Mouse (Mus musculus) frontal cortex, postnatal 25 days (tissue): Measurements from ENCODE around the gene Tubg1.
"Not testable (repeated sequence)": the region's sequence is repeated elsewhere in the genome, so short reads cannot be mapped to it uniquely, and the experiment has no call there.

Experiments used
- DNase-seq, 2 experiments: peaks; one replicate each; pipeline ENCODE4 v3.0.0; 2022; ENCODE audit warnings: low spot score in 2 of 2

Gene Tubg1

DNA sequence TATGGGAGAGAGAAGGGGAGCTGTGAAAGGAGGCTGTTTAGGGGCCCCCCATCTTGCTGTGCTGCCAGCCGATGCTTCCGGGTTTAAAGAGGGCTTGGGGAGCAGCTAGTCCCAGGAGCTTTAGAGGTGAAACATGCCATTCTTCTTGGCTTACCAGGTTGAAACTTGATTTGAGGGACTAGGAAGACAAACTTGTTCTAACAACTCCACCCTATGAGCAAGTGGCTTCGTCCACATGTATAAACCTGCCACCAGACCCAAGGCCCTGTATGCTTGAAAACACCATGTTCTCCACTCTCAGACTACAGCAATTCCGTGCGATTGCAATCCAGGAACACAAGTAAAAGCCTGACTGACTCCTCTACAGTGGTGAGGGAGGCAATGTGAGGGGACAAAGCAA is 16.7 kb upstream of the Tubg1 start:
- no peak for DNase-seq

DNA sequence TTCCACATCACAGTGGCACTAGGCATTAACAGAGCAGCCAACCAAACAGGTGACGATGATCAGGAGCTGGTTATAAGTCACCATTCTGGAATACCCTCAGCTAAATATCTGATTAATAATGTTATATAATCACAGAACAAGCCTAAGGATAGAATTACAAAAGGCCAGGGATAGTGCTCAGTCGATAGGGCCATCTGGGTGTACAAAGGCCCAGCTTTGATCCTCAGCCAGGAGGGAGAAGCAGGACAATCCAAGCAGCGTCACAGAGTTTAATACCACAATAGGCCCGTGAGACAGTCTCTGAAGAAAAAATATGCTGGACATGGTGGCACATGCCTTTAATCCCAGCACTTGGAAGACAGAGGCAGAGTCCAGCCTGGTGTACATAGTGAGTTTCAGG is 10.4 kb upstream of the Tubg1 start:
- DNase-seq: no peak

DNA sequence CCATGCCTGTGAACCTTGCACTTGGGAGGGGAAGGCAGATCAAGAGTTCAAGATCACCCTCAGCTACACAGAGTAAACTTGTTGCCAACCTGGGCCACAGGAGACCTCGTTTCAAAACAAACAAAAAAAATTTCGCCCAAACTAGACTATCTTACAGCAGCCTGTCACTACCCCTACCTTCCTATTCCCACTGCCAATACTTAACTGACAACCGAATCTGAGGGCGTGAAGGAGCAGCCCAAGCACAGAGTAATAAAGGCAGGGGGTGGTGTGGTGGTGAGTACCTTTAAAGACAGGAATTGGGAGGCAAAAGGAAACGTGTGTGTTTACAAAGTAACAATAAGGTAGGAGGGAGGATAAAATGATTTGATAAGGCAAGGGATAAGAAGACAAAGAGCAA is 9.0 kb upstream of the Tubg1 start:
- no peak for DNase-seq

DNA sequence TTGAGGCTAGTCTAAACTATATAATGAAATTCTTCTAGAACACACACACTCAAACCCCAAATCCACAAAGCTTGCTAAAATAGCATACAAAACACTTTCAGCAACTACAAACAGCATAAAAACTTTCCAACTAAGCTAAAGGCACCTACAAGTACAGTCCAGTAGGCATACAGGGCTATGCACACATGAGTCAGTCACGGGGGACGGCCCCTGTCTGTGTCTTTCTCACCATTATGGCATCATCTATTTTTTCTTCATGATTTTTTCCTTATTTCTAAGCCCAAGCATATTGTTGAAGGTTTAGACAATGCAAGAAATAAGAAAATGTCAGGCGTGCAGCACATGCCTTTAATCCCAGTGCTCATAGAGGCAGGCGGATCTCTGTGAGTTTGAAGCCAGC is 8.6 kb upstream of the Tubg1 start:
- no peak for DNase-seq

- no peak for DNase-seq
Observed at GRCm38 (mm10) chr11:101112186-101112585, 7.6 kb upstream of the Tubg1 start.

GRCm38 (mm10) chr11:101115564-101115963 is 4.2 kb upstream of the Tubg1 start:
- DNase-seq: no peak

DNA sequence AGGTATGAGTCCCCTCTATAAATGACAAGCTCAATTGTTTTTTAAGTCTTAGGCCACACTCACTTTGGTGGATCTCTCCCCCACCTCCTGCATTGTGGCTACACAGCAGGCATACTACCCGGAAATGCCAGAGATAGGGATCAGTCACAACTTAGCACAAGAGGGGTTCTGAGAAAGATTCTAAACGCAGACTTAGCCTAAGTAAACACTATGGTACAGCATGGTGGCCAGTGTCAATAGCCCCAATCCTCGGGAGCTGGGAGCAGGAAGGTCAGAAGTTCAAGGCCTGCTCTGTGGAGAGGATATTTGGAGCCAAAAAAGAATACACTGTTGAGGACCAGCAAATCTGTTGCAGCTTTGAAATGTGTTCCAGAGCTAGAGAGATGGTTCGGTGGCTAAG is 1.6 kb upstream of the Tubg1 start:
- no peak for DNase-seq

GRCm38 (mm10) chr11:101119131-101119760 is 492 bp upstream of the Tubg1 start:
- DNase-seq: no peak

DNA sequence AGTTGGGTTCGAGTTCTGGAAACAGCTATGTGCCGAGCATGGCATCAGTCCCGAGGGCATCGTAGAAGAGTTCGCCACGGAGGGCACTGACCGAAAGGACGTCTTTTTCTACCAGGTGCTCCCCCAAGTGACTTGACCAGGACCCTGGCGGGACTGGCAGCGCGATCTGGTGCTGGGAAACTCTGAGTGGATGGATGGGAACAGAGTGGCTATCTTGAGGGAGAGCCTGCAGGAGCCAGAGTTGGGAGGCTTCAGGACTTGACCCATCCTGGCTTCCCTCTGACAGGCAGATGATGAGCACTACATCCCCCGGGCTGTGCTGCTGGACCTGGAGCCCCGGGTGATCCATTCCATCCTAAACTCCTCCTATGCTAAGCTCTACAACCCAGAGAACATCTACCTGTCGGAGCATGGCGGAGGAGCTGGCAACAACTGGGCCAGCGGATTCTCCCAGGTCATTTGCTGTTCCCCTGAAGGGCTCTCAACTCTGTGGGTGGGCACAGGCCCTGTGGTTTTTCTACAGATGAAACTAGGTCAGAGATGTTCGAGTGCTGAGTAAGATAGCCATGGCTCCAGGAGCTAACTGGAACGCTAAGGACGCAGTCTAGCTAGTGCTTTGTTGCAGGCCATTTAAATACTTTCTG is 929 bp downstream of the Tubg1 start:
- no peak for DNase-seq

DNA sequence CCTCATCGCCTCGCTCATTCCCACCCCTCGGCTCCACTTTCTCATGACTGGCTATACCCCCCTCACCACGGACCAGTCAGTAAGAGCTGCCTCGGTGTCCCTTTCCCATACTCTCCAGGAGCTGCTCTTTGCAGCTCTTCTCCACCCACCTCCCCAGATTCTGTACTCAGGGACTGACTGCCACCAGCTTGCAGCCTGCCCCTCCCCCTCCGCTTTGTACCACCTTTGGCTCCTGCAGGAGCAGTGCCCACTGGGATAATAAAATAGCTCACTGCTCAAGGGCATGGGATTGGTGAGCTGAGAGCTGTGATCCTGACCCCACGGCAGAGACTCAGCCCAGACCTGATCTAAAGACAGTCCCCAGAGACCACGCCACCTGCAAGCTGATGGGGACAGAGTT is 4.8 kb downstream of the Tubg1 start:
- not testable (repeated sequence) for DNase-seq

DNA sequence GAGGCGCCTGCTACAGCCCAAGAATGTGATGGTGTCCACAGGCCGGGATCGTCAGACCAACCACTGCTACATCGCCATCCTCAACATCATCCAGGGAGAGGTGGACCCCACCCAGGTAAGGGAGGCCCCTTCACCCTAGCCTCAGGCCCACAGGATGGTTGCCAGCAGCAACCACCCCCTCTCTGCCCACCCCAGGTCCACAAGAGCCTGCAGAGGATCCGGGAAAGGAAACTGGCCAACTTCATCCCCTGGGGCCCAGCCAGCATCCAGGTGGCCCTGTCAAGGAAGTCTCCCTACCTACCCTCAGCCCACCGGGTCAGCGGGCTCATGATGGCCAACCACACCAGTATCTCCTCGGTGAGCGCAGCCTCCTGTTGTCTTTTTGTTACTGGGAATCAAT is 5.3 kb downstream of the Tubg1 start:
- DNase-seq: not testable (repeated sequence)

GRCm38 (mm10) chr11:101127075-101127474 is 7.3 kb downstream of the Tubg1 start:
- no peak for DNase-seq

DNA sequence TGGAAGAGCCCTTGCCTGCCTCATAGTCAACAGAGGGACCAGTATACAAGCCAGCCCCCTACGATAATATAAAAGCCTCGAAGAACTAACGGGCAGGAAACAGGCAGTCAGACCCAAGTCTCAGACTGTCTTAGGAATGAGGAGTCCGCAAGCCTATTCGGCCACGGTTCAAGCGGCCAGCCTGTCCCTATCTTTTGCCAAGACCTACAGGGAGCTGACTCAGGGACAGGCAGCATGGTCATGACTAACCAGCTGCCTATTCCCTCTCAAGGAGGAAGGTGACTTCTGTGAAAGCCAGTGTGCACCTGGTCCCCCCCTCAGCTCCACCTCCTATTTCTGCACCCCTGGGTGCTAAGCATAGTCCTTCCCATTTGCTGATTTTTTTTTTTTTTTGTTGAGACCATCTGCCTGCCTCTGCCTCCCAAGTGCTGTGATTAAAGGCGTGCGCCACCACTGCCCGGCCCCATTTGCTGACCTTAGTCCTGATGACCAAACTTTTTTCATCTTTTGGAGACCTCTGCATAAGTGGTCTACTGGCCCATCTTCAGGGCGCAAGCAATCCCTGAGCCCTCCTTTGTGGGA is 9.3 kb downstream of the Tubg1 start:
- DNase-seq: no peak

GRCm38 (mm10) chr11:101130056-101130756 is 10.5 kb downstream of the Tubg1 start:
- no peak for DNase-seq

- no peak for DNase-seq
Observed at GRCm38 (mm10) chr11:101131187-101131586, 11.4 kb downstream of the Tubg1 start.

GRCm38 (mm10) chr11:101131701-101132100 is 12.0 kb downstream of the Tubg1 start:
- no peak for DNase-seq

- no peak for DNase-seq
Observed at GRCm38 (mm10) chr11:101133037-101133436, 13.3 kb downstream of the Tubg1 start.

- no peak for DNase-seq
Observed at GRCm38 (mm10) chr11:101134217-101134865, 14.6 kb downstream of the Tubg1 start.

- no peak for DNase-seq
Observed at GRCm38 (mm10) chr11:101137000-101137399, 17.3 kb downstream of the Tubg1 start.

DNA sequence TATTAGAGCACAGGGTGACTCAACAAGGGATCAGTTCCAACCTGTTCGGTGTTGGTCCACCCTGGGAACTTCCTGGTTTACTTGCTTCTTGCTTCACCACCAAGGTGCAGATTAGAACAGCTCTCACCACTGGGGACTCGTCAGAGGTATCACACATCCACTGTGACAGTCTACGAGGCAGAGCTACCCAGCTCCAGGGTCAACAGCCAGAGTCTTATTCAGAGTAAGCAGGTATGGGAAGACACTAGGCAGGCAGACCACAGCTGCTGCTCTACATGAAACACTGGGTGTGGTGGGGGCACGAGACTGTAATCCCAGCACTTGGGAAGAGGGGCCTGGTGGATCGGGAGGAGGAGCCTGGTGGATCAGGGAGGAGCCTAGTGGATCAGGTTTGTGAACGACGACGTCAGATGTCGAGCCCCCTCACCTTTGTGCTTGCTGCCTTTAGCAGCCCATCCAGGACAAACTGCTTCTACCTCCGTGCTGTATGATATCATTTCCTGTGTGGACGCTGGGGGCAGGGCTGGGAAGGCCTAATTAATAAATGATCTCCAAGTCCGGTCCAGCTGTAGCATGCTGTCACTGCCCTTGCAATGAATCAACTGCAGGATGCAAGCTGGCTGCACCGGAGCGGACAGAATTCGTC is 18.9 kb downstream of the Tubg1 start:
- no peak for DNase-seq

GRCm38 (mm10) chr11:101140164-101140819 is 20.6 kb downstream of the Tubg1 start:
- no peak for DNase-seq
